Mouse (Mus musculus) neural tube, embryonic 13.5 days (tissue): ENCODE measurements around the gene Zan. TPM values are rescaled to one million over a fixed set of nuclear protein-coding genes. Genes with fewer than 3 reads are reported as not detected.

Source experiments
- ATAC-seq: fragments of 200-750 bp; cut with Nextera tagmentation; 2 replicates; pipeline ENCODE4 v1.8.0; 2017; ENCODE audit warnings: low read depth, mild to moderate bottlenecking, moderate TSS enrichment, moderate library complexity
- H3K27ac ChIP-seq: fragments of 300-500 bp; sonication (generic); replicated peaks from 2 replicates; pipeline ENCODE4 v1.5.1; 2015; ENCODE audit warnings: moderate library complexity, mild to moderate bottlenecking, inconsistent platforms
- H3K27me3 ChIP-seq: fragments of 300-500 bp; sonication (generic); 2 replicates; pipeline ENCODE4 v1.6.1; 2015; ENCODE audit warnings: mild to moderate bottlenecking, inconsistent platforms
- H3K36me3 ChIP-seq: fragments of 300-500 bp; sonication (generic); 2 replicates; pipeline ENCODE4 v1.6.1; 2015; ENCODE audit warnings: mild to moderate bottlenecking, inconsistent platforms
- H3K4me1 ChIP-seq: fragments of 300-500 bp; sonication (generic); replicated peaks from 2 replicates; pipeline ENCODE4 v1.6.1; 2015; ENCODE audit warnings: inconsistent platforms
- H3K4me2 ChIP-seq: fragments of 300-500 bp; sonication (generic); 2 replicates; pipeline ENCODE4 v1.6.1; 2015; ENCODE audit warnings: inconsistent platforms, mild to moderate bottlenecking, moderate library complexity
- H3K4me3 ChIP-seq: fragments of 300-500 bp; sonication (generic); 2 replicates; pipeline ENCODE4 v1.5.1; 2015; ENCODE audit warnings: mild to moderate bottlenecking, inconsistent platforms
- H3K9ac ChIP-seq: fragments of 300-500 bp; sonication (generic); 2 replicates; pipeline ENCODE4 v1.6.1; 2015; ENCODE audit warnings: moderate library complexity, mild to moderate bottlenecking, inconsistent platforms
- H3K9me3 ChIP-seq: fragments of 300-500 bp; sonication (generic); 2 replicates; pipeline ENCODE4 v1.6.1; 2016; ENCODE audit warnings: inconsistent platforms
- WGBS: fragments of 180-500 bp; shearing (Covaris S2); methylation state at CpG from one replicate; pipeline ENCODE4 v1.1.7; 2015; 5-methylcytosine and 5-hydroxymethylcytosine counted together
- polyA plus RNA-seq: library from polyadenylated mRNA; unstranded; fragments of >200 nt; fragmentation: Nextera tagmentation; extraction: Ambion mirVana; gene quantifications from 2 replicates; pipeline ENCODE4 v1.2.1, GENCODE M21; 2015

Gene Zan
- polyA plus RNA-seq, 1 experiment from 2014 or later: 0.08 TPM

DNA sequence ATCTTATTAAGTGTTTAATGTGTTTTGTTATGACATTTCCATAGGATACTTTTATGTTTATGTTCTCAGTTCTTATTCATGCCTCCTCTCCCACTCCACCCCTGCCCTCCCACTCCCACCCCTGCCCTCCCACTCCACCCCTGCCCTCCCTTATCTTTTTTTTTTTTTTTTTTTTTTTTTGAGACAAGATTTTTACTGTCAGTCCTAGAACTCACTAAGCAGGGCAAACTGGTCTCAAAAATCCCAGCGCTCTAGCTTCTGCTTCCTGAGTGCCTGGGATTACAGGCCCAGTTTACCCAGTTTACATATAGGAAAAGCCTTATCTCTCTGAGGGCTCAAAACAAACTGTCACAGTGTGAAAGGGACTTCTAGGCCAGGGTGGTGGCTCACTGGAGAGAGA lies 130.5 kb downstream of the Zan start:
- Histone ChIP-seq H3K4me1 (peaks cover 31% of the 10 kb centered on the region), H3K36me3 (no peaks in the 10 kb centered on the region), H3K4me3 (no peak overlapping the region), H3K9ac (no peak overlapping the region), H3K4me2 (no peak overlapping the region), H3K9me3 (no peaks in the 10 kb centered on the region), H3K27ac (no peak overlapping the region), H3K27me3 (peaks cover 30% of the 10 kb centered on the region)
- no peak for ATAC-seq
- WGBS: 82% methylated on average over 1 of the region's 1 CpGs

- no peak overlapping the region for H3K4me2 ChIP-seq
- ATAC-seq: no peak
- no peak overlapping the region for H3K9ac ChIP-seq
- H3K36me3 ChIP-seq: no peaks in the 10 kb centered on the region
- no peak overlapping the region for H3K4me3 ChIP-seq
- peaks cover 27% of the 10 kb centered on the region for H3K27me3 ChIP-seq
- H3K9me3 ChIP-seq: no peaks in the 10 kb centered on the region
- 28% methylated on average over 9 of the region's 9 CpGs for WGBS
- H3K27ac ChIP-seq: no peak overlapping the region
- H3K4me1 ChIP-seq: peaks cover 26% of the 10 kb centered on the region
Observed at GRCm38 (mm10) chr5:137345821-137346220, 131.0 kb downstream of the Zan start.

- Histone ChIP-seq H3K27ac (no peak overlapping the region), H3K27me3 (peaks cover 9% of the 10 kb centered on the region), H3K4me3 (no peak overlapping the region), H3K36me3 (no peaks in the 10 kb centered on the region), H3K4me2 (no peak overlapping the region), H3K9ac (no peak overlapping the region), H3K4me1 (peaks cover 23% of the 10 kb centered on the region), H3K9me3 (no peaks in the 10 kb centered on the region)
- ATAC-seq: no peak
Observed at GRCm38 (mm10) chr5:137343869-137344268, 133.0 kb downstream of the Zan start.

DNA sequence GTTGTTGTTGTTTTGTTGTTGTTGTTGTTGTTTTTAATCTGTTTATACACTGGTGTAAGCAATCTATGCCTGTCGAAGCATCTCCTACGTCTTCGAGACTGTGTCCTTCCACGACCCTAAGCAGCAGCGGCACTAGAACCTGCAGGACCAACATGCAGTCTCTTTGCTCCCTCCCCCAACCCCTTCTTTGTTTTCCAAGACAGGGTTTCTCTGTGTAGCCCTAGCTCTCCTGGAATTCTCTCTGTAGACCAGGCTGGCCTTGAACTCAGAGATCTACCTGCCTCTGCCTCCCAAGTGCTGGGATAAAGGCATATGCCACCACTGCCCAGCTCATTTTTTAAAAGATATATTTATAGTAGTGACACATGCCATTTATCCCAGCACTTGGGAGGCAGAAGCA lies 133.5 kb downstream of the Zan start:
- no peak overlapping the region for H3K27ac ChIP-seq
- 92% methylated on average over 5 of the region's 5 CpGs for WGBS
- no peak overlapping the region for H3K4me3 ChIP-seq
- no peak overlapping the region for H3K9ac ChIP-seq
- no peak for ATAC-seq
- peaks cover 23% of the 10 kb centered on the region for H3K4me1 ChIP-seq
- H3K4me2 ChIP-seq: no peak overlapping the region
- no peaks in the 10 kb centered on the region for H3K36me3 ChIP-seq
- H3K9me3 ChIP-seq: no peaks in the 10 kb centered on the region
- H3K27me3 ChIP-seq: peaks cover 5% of the 10 kb centered on the region; the same call in 1 of the 2 replicates

GRCm38 (mm10) chr5:137342407-137343012 lies 134.4 kb downstream of the Zan start:
- Histone ChIP-seq H3K4me1 (peaks cover 23% of the 10 kb centered on the region), H3K4me2 (no peak overlapping the region), H3K36me3 (no peaks in the 10 kb centered on the region), H3K9ac (no peak overlapping the region), H3K9me3 (no peaks in the 10 kb centered on the region), H3K4me3 (no peak overlapping the region), H3K27me3 (0 out of 2 replicates have a peak, but pooled peaks cover under 1% of the 10 kb centered on the region), H3K27ac (no peak overlapping the region)
- 83% methylated on average over 7 of the region's 7 CpGs for WGBS
- no peak for ATAC-seq

- 0 out of 2 replicates have a peak overlapping the region, but pooled peaks have one; percentile 42 for H3K4me3 ChIP-seq
- H3K36me3 ChIP-seq: no peaks in the 10 kb centered on the region
- H3K9ac ChIP-seq: peak overlapping the region; percentile 74; the same call in 1 of the 2 replicates
- WGBS: 72% methylated on average over 6 of the region's 6 CpGs
- peak overlapping the region; percentile 83 for H3K4me2 ChIP-seq
- no peak for ATAC-seq
- H3K27ac ChIP-seq: peak overlapping the region; percentile 83
- no peaks in the 10 kb centered on the region for H3K9me3 ChIP-seq
- H3K27me3 ChIP-seq: no peaks in the 10 kb centered on the region; the same call in 1 of the 2 replicates
- H3K4me1 ChIP-seq: peaks cover 25% of the 10 kb centered on the region
Observed at GRCm38 (mm10) chr5:137340222-137340621, 136.6 kb downstream of the Zan start.

- no peaks in the 10 kb centered on the region for H3K9me3 ChIP-seq
- peaks cover 25% of the 10 kb centered on the region for H3K4me1 ChIP-seq
- H3K4me3 ChIP-seq: peak overlapping the region; percentile 42
- peak overlapping the region; percentile 83 for H3K4me2 ChIP-seq
- no peaks in the 10 kb centered on the region for H3K36me3 ChIP-seq
- 8% methylated on average over 22 of the region's 22 CpGs for WGBS
- H3K27me3 ChIP-seq: no peaks in the 10 kb centered on the region; the same call in 1 of the 2 replicates
- ATAC-seq: peak; percentile 68
- peak overlapping the region; percentile 74 for H3K9ac ChIP-seq
- peak overlapping the region; percentile 83 for H3K27ac ChIP-seq
Observed at GRCm38 (mm10) chr5:137339290-137339979, 137.4 kb downstream of the Zan start.

GRCm38 (mm10) chr5:137338663-137339289 lies 138.1 kb downstream of the Zan start:
- Histone ChIP-seq H3K4me2 (peak overlapping the region; percentile 83), H3K9ac (peak overlapping the region; percentile 74), H3K36me3 (no peaks in the 10 kb centered on the region), H3K4me3 (peak overlapping the region; percentile 42), H3K9me3 (no peaks in the 10 kb centered on the region), H3K4me1 (peaks cover 32% of the 10 kb centered on the region), H3K27me3 (no peaks in the 10 kb centered on the region; the same call in 1 of the 2 replicates), H3K27ac (peak overlapping the region; percentile 83)
- 1% methylated on average over 11 of the region's 11 CpGs for WGBS
- peak; percentile 15; the same call in 1 of the 2 replicates for ATAC-seq

GRCm38 (mm10) chr5:137338256-137338655 lies 138.6 kb downstream of the Zan start:
- no peaks in the 10 kb centered on the region for H3K9me3 ChIP-seq
- H3K36me3 ChIP-seq: no peaks in the 10 kb centered on the region
- H3K9ac ChIP-seq: peak overlapping the region; percentile 74
- H3K27ac ChIP-seq: peak overlapping the region; percentile 83
- peak; percentile 82 for ATAC-seq
- H3K27me3 ChIP-seq: no peaks in the 10 kb centered on the region; the same call in 1 of the 2 replicates
- peak overlapping the region; percentile 83 for H3K4me2 ChIP-seq
- peaks cover 34% of the 10 kb centered on the region for H3K4me1 ChIP-seq
- WGBS: under 1% methylated on average over 19 of the region's 19 CpGs
- peak overlapping the region; percentile 42 for H3K4me3 ChIP-seq

DNA sequence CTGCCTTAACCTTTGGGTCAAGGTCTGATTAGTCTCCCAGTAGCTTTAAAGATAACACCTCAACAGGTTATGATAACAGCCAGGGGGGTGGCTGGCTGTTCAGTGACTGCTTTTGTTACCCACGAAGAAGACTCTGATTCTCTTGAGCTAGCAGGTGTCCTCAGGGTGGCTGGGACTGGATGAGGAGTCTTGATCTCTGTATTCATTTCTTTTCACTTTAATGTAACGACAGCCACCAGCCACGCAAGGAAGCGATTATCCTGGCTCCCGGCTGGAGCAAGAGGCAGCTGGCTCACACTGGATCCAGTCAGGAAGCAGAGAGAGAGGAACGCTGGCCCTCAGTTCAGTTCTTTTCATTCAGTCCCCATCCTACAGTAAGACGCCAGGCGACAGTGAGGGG lies 139.7 kb downstream of the Zan start:
- H3K9ac ChIP-seq: no peak overlapping the region
- ATAC-seq: no peak
- 66% methylated on average over 8 of the region's 8 CpGs for WGBS

GRCm38 (mm10) chr5:137335066-137335465 lies 141.8 kb downstream of the Zan start:
- ATAC-seq: no peak
- Histone ChIP-seq H3K9ac (no peak overlapping the region), H3K9me3 (no peaks in the 10 kb centered on the region), H3K27ac (no peak overlapping the region), H3K4me3 (no peak overlapping the region), H3K36me3 (no peaks in the 10 kb centered on the region), H3K27me3 (no peaks in the 10 kb centered on the region; the same call in 1 of the 2 replicates), H3K4me1 (peaks cover 48% of the 10 kb centered on the region), H3K4me2 (no peak overlapping the region)
- WGBS: 76% methylated on average over 6 of the region's 6 CpGs

More for the DNA sequence above, 139.7 kb downstream of the Zan start:
- no peaks in the 10 kb centered on the region for H3K9me3 ChIP-seq
- H3K4me2 ChIP-seq: no peak overlapping the region
- H3K4me1 ChIP-seq: peaks cover 45% of the 10 kb centered on the region
- no peak overlapping the region for H3K4me3 ChIP-seq
- no peaks in the 10 kb centered on the region for H3K36me3 ChIP-seq
- H3K27me3 ChIP-seq: no peaks in the 10 kb centered on the region; the same call in 1 of the 2 replicates
- no peak overlapping the region for H3K27ac ChIP-seq

GRCm38 (mm10) chr5:137334317-137334716 lies 142.5 kb downstream of the Zan start:
- Histone ChIP-seq H3K4me1 (peaks cover 40% of the 10 kb centered on the region), H3K9me3 (no peaks in the 10 kb centered on the region), H3K27ac (no peak overlapping the region), H3K4me2 (peak overlapping the region; percentile 92), H3K4me3 (peak overlapping the region; percentile 65), H3K27me3 (no peaks in the 10 kb centered on the region; the same call in 1 of the 2 replicates), H3K9ac (no peak overlapping the region), H3K36me3 (no peaks in the 10 kb centered on the region; the same call in 1 of the 2 replicates)
- ATAC-seq: no peak
- WGBS: 55% methylated on average over 10 of the region's 10 CpGs
